Mouse (Mus musculus): ENCODE measurements around the gene Wwox. TPM values are rescaled to one million over a fixed set of nuclear protein-coding genes. Genes with fewer than 3 reads are reported as not detected.

Gene Wwox
- total and polyA plus RNA-seq, 3 experiments = 7.8 to 11.5 (median 9.1) TPM

- Histone ChIP-seq H3K27ac (ENCODE audit: insufficient read depth, low read depth) (no peak overlapping the region), H3K4me3 (replicated peaks in 1 of 3; ENCODE audit: low read depth in 2 of 3, low read length in 2 of 3, poor library complexity in 1 of 3) (no peak overlapping the region), H3K4me2 (ENCODE audit: insufficient read depth, low read depth, poor library complexity, severe bottlenecking) (no peak overlapping the region), H3K79me2 (replicated peaks; ENCODE audit: control insufficient read depth, extremely low read depth, insufficient read depth, poor library complexity, severe bottlenecking) (no peaks in the 10 kb centered on the region), H3K27me3 (replicated peaks) (no peaks in the 10 kb centered on the region), H3K36me3 (replicated peaks in 1 of 2; ENCODE audit: control insufficient read depth in 1 of 2, insufficient read depth in 1 of 2, low read length in 1 of 2) (no peaks in the 10 kb centered on the region), H3K9me3 (replicated peaks; ENCODE audit: low read length) (no peaks in the 10 kb centered on the region), H3K9ac (ENCODE audit: insufficient read depth, low read depth) (no peak overlapping the region), H3K4me1 (ENCODE audit: control insufficient read depth in 1 of 2, insufficient read depth in 2 of 2) (peaks cover 0 to 8% of the 10 kb centered on the region in 2 experiments; a peak in 2 of 4 replicates)
- dilution Hi-C loops (cut with MboI; ENCODE audit: extremely low pct_ligation_motif_present, extremely low pct_unique_long_range_greater_than_20kb, low sequenced_read_pairs) = no loop called here
- TF ChIP-seq SIN3A (IDR thresholded peaks at IDR 0.05; ENCODE audit: low read length) (no peak), GABPA (IDR thresholded peaks at IDR 0.05; ENCODE audit: insufficient replicate concordance, low read depth, low read length) (no peak), CHD2 (IDR thresholded peaks at IDR 0.05; ENCODE audit: low read length) (no peak), BHLHE40 (IDR thresholded peaks at IDR 0.05; ENCODE audit: low read depth, low read length) (no peak), ZNF384 (IDR thresholded peaks at IDR 0.05; ENCODE audit: low read depth, low read length) (no peak), USF2 (conservative IDR thresholded peaks at IDR 0.05; ENCODE audit: low read depth, low read length) (no peak), EP300 (IDR thresholded peaks at IDR 0.05; ENCODE audit: low read length) (no peak), JUN (IDR thresholded peaks at IDR 0.05; ENCODE audit: insufficient read depth, low read depth, low read length) (no peak), CTCF (conservative IDR thresholded peaks at IDR 0.05 in 1 of 2, IDR thresholded peaks at IDR 0.05 in 1 of 2; ENCODE audit: low read depth in 2 of 2, low read length in 2 of 2) (no peak), ZMIZ1 (IDR thresholded peaks at IDR 0.05; ENCODE audit: low read depth, low read length) (no peak), MXI1 (IDR thresholded peaks at IDR 0.05; ENCODE audit: low read depth, low read length) (no peak), IRF4 (IDR thresholded peaks at IDR 0.05; ENCODE audit: low read depth, low read length) (no peak), MAFK (IDR thresholded peaks at IDR 0.05; ENCODE audit: insufficient replicate concordance, low read length) (no peak), ZC3H11A (IDR thresholded peaks at IDR 0.05; ENCODE audit: low read depth, low read length) (no peak), RCOR1 (conservative IDR thresholded peaks at IDR 0.05; ENCODE audit: low read depth, low read length) (no peak), POLR2AphosphoS2 (IDR thresholded peaks at IDR 0.05; ENCODE audit: low read depth, low read length) (no peak)
- no peak for DNase-seq (ENCODE audit: extremely low read depth)
- in situ Hi-C loops (cut with MboI; ENCODE audit: low pct_ligation_motif_present, low pct_unique_long_range_greater_than_20kb, low sequenced_read_pairs) = no loop called here
These were observed 596.6 kb downstream of the Wwox start for GRCm38 (mm10) chr8:115036016-115036415.

GRCm38 (mm10) chr8:115038426-115038825, 599.0 kb downstream of the Wwox start:
- no peaks in the 10 kb centered on the region for H3K36me3 ChIP-seq (replicated peaks in 1 of 2; ENCODE audit: control insufficient read depth in 1 of 2, insufficient read depth in 1 of 2, low read length in 1 of 2)
- H3K9ac ChIP-seq (ENCODE audit: insufficient read depth, low read depth) = no peak overlapping the region
- TF ChIP-seq HCFC1 (IDR thresholded peaks at IDR 0.05; ENCODE audit: low read depth, low read length) = no peak
- no peak for TF ChIP-seq ELF1 (IDR thresholded peaks at IDR 0.05; ENCODE audit: low read depth, low read length)
- TF ChIP-seq MAZ (IDR thresholded peaks at IDR 0.05; ENCODE audit: low read depth, low read length) = no peak
- TF ChIP-seq GABPA (IDR thresholded peaks at IDR 0.05; ENCODE audit: insufficient replicate concordance, low read depth, low read length) = no peak
- no peak for TF ChIP-seq NELFE (IDR thresholded peaks at IDR 0.05; ENCODE audit: low read depth, low read length)
- no peak for TF ChIP-seq RCOR1 (conservative IDR thresholded peaks at IDR 0.05; ENCODE audit: low read depth, low read length)
- TF ChIP-seq SMC3 (IDR thresholded peaks at IDR 0.05; ENCODE audit: low read depth, low read length) = no peak
- TF ChIP-seq ZKSCAN1 (IDR thresholded peaks at IDR 0.05; ENCODE audit: borderline replicate concordance, low read depth, low read length) = no peak
- H3K4me1 ChIP-seq (ENCODE audit: control insufficient read depth in 1 of 2, insufficient read depth in 2 of 2) = peaks cover 0 to 8% of the 10 kb centered on the region in 2 experiments; a peak in 2 of 4 replicates
- dilution Hi-C loops (cut with MboI; ENCODE audit: extremely low pct_ligation_motif_present, extremely low pct_unique_long_range_greater_than_20kb, low sequenced_read_pairs) (no loop called here), in situ Hi-C loops (cut with MboI; ENCODE audit: low pct_ligation_motif_present, low pct_unique_long_range_greater_than_20kb, low sequenced_read_pairs) (no loop called here)
- H3K9me3 ChIP-seq (replicated peaks; ENCODE audit: low read length) = no peaks in the 10 kb centered on the region
- H3K4me2 ChIP-seq (ENCODE audit: insufficient read depth, low read depth, poor library complexity, severe bottlenecking) = no peak overlapping the region
- H3K27me3 ChIP-seq (replicated peaks) = no peaks in the 10 kb centered on the region
- no peaks in the 10 kb centered on the region for H3K79me2 ChIP-seq (replicated peaks; ENCODE audit: control insufficient read depth, extremely low read depth, insufficient read depth, poor library complexity, severe bottlenecking)
- DNase-seq (ENCODE audit: extremely low read depth) = no peak
- H3K27ac ChIP-seq (ENCODE audit: insufficient read depth, low read depth) = no peak overlapping the region
- H3K4me3 ChIP-seq (replicated peaks in 1 of 3; ENCODE audit: low read depth in 2 of 3, low read length in 2 of 3, poor library complexity in 1 of 3) = no peak overlapping the region
